Mouse (Mus musculus) embryonic facial prominence, embryonic 11.5 days (tissue): Measurements from ENCODE around the gene Thap4. TPM values are rescaled to one million over a fixed set of nuclear protein-coding genes. Genes with fewer than 3 reads are reported as not detected.

ENCODE experiments used
- ATAC-seq: fragments of 200-750 bp; cut with Nextera tagmentation; replicated peaks from 2 replicates; pipeline ENCODE4 v1.8.0; 2017; ENCODE audit warnings: low read depth; ENCODE audit not compliant: insufficient number of reproducible peaks, low FRiP score, low TSS enrichment
- DNase-seq: peaks from one replicate; pipeline ENCODE4 v3.0.0-alpha.2; 2015; ENCODE audit warnings: low spot score
- H3K27ac ChIP-seq: fragments of 300-500 bp; sonication (generic); replicated peaks from 2 replicates; pipeline ENCODE4 v1.5.1; 2014; ENCODE audit warnings: mild to moderate bottlenecking, low read depth, low read length, control low read depth
- H3K27me3 ChIP-seq: fragments of 300-500 bp; sonication (generic); 2 replicates; pipeline ENCODE4 v1.6.1; 2014; ENCODE audit warnings: mild to moderate bottlenecking, low read length, moderate library complexity, mixed read lengths; ENCODE audit not compliant: control insufficient read depth, insufficient read depth
- H3K36me3 ChIP-seq: fragments of 300-500 bp; sonication (generic); replicated peaks from 2 replicates; pipeline ENCODE4 v1.6.1; 2014; ENCODE audit warnings: low read depth, mild to moderate bottlenecking, low read length, moderate library complexity, mixed read lengths; ENCODE audit not compliant: control insufficient read depth, insufficient read depth
- H3K4me1 ChIP-seq: fragments of 300-500 bp; sonication (generic); 2 replicates; pipeline ENCODE4 v1.6.1; 2014; ENCODE audit warnings: low read length, mixed read lengths; ENCODE audit not compliant: control insufficient read depth, insufficient read depth
- H3K4me2 ChIP-seq: fragments of 300-500 bp; sonication (generic); 2 replicates; pipeline ENCODE4 v1.6.1; 2014; ENCODE audit warnings: low read depth, mild to moderate bottlenecking, control low read depth, low read length, moderate library complexity
- H3K4me3 ChIP-seq: fragments of 300-500 bp; sonication (generic); 2 replicates; pipeline ENCODE4 v1.5.1; 2014; ENCODE audit warnings: low read depth, low read length, control low read depth
- H3K9ac ChIP-seq: fragments of 300-500 bp; sonication (generic); replicated peaks from 2 replicates; pipeline ENCODE4 v1.6.1; 2014; ENCODE audit warnings: mild to moderate bottlenecking, control low read depth, low read length
- H3K9me3 ChIP-seq: fragments of 300-500 bp; sonication (generic); replicated peaks from 2 replicates; pipeline ENCODE4 v1.6.1; 2016; ENCODE audit warnings: mild to moderate bottlenecking, low read length, inconsistent platforms, mixed read lengths; ENCODE audit not compliant: control insufficient read depth
- WGBS: fragments of 180-500 bp; shearing (Covaris S2); extraction: QIAGEN DNeasy Blood & Tissue Kit; methylation state at CpG from one replicate; pipeline ENCODE4 v1.1.7; 2014; 5-methylcytosine and 5-hydroxymethylcytosine counted together
- polyA plus RNA-seq: library from polyadenylated mRNA; unstranded; fragments of >200 nt; fragmentation: Nextera tagmentation; extraction: Ambion mirVana; gene quantifications from 2 replicates; pipeline ENCODE4 v1.2.1, GENCODE M21; 2014

The Thap4 gene
- polyA plus RNA-seq, 1 experiment from 2014 or later, result 45.3 TPM

DNA sequence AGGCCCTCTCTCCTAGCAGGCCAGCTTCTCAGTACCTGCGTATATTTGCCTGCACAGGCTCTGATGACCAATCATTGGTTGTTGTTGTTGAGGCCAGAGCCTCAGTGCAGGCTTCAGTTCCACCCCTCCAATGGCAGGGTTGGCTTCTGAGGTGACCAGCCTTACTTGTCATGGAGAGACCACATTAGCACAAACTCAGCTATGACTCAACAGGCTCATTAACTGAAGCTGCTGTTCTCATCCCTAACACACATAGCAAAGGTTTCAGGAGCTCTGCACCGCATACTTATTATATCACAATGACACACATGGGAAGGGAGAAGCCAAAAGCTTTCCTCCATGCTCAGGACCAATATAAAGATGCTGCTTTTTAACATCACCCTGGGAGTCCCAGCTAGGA lies 14.0 kb downstream of the Thap4 start:
- no peak overlapping the region for H3K27ac ChIP-seq
- H3K36me3 ChIP-seq, result no peaks in the 10 kb centered on the region
- H3K4me3 ChIP-seq, result no peak overlapping the region
- H3K4me1 ChIP-seq, result no peaks in the 10 kb centered on the region
- no peak overlapping the region for H3K9ac ChIP-seq
- 92% methylated on average over 2 of the region's 2 CpGs for WGBS
- no peak overlapping the region for H3K4me2 ChIP-seq
- H3K27me3 ChIP-seq, result no peaks in the 10 kb centered on the region
- H3K9me3 ChIP-seq, result no peaks in the 10 kb centered on the region
- no peak for DNase-seq
- no peak for ATAC-seq

DNA sequence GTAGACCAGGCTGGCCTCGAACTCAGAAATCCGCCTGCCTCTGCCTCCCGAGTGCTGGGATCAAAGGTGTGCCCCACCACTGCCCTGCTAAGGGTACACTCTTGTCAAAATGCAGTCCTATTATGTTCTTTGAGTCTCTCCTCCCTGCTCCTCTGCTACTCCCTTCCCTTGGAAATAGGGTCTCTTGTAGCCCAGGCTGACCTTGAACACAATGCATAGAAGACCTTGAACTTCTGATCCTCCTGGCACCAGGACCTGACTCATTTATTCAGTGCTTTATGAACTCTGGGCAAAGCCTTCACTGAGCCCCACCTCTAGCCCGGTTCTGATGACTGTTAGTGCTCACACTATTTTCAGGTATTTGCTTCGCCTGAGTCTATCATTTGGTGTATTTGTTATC lies 17.0 kb downstream of the Thap4 start:
- no peak for DNase-seq
- WGBS, result 93% methylated on average over 5 of the region's 5 CpGs

DNA sequence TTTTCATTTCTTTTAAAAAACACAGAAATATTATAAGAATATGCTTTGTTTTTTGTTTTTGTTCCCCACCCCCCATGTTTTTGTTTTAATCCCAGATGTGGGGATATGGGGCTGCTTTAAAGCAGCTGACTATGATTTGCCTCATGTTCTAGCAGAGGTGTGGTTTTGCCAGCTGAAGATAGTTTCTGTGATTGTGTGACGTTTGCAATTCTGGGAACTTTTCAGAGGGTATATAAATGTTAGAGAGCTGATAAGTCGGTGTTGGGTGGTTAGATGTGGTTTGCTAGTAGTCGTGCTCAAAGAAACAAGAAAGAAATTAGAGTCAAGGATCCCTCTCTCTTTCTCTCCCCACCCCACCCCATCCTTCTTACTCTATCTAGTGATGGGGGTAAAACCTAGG lies 18.8 kb downstream of the Thap4 start:
- Histone ChIP-seq H3K27ac (no peak overlapping the region), H3K4me1 (no peaks in the 10 kb centered on the region), H3K4me2 (no peak overlapping the region), H3K27me3 (no peaks in the 10 kb centered on the region), H3K9ac (no peak overlapping the region), H3K4me3 (no peak overlapping the region), H3K36me3 (no peaks in the 10 kb centered on the region), H3K9me3 (no peaks in the 10 kb centered on the region)
- WGBS, result 86% methylated on average over 3 of the region's 3 CpGs
- ATAC-seq, result no peak
- no peak for DNase-seq

More for the DNA sequence above, 17.0 kb downstream of the Thap4 start:
- Histone ChIP-seq H3K9ac (no peak overlapping the region), H3K27ac (no peak overlapping the region), H3K9me3 (no peaks in the 10 kb centered on the region), H3K4me1 (no peaks in the 10 kb centered on the region), H3K27me3 (no peaks in the 10 kb centered on the region), H3K4me3 (no peak overlapping the region), H3K4me2 (no peak overlapping the region), H3K36me3 (no peaks in the 10 kb centered on the region)
- ATAC-seq, result no peak

GRCm38 (mm10) chr1:93731880-93732281 lies 22.8 kb downstream of the Thap4 start:
- no peak overlapping the region for H3K27ac ChIP-seq
- no peaks in the 10 kb centered on the region for H3K9me3 ChIP-seq
- ATAC-seq (no peak), DNase-seq (peak; percentile 45)
- H3K4me3 ChIP-seq, result no peak overlapping the region
- WGBS, result 18% methylated on average over 3 of the region's 3 CpGs
- no peaks in the 10 kb centered on the region for H3K36me3 ChIP-seq
- no peak overlapping the region for H3K9ac ChIP-seq
- no peaks in the 10 kb centered on the region for H3K4me1 ChIP-seq
- no peak overlapping the region for H3K4me2 ChIP-seq
- H3K27me3 ChIP-seq, result no peaks in the 10 kb centered on the region

GRCm38 (mm10) chr1:93731103-93731502 lies 23.6 kb downstream of the Thap4 start:
- DNase-seq, result no peak
- no peak overlapping the region for H3K27ac ChIP-seq
- 85% methylated on average over 5 of the region's 5 CpGs for WGBS

GRCm38 (mm10) chr1:93726974-93727373 lies 27.7 kb downstream of the Thap4 start:
- Histone ChIP-seq H3K27me3 (no peaks in the 10 kb centered on the region), H3K9me3 (no peaks in the 10 kb centered on the region), H3K4me2 (no peak overlapping the region), H3K4me3 (no peak overlapping the region), H3K36me3 (no peaks in the 10 kb centered on the region), H3K4me1 (no peaks in the 10 kb centered on the region), H3K27ac (no peak overlapping the region), H3K9ac (no peak overlapping the region)
- ATAC-seq, result no peak; the same call in 1 of the 2 replicates
- DNase-seq, result peak; percentile 60
- 83% methylated on average over 3 of the region's 3 CpGs for WGBS

More at GRCm38 (mm10) chr1:93731103-93731502, 23.6 kb downstream of the Thap4 start:
- no peaks in the 10 kb centered on the region for H3K9me3 ChIP-seq
- no peak overlapping the region for H3K4me2 ChIP-seq
- H3K9ac ChIP-seq, result no peak overlapping the region
- ATAC-seq, result no peak
- no peaks in the 10 kb centered on the region for H3K27me3 ChIP-seq
- H3K4me1 ChIP-seq, result no peaks in the 10 kb centered on the region
- H3K4me3 ChIP-seq, result no peak overlapping the region
- no peaks in the 10 kb centered on the region for H3K36me3 ChIP-seq

DNA sequence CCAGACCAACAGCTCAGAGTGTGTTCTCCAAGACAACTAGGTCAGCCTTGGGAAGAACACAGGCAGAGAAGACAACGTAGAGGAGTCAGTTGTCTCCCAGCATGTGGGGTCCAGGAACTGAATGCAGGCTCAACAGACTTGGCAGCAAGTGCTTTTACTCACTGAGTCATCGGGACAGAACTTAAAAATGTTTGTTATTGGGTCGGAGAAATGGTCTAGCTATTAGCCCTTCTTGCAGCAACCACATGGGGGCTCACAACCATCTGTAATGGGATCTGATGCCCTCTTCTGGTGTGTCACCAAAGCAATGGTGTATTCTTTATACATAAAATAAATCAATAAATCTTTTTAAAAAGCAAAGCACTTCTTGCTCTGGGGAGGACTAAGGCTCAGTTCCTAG lies 28.5 kb downstream of the Thap4 start:
- H3K27ac ChIP-seq, result no peak overlapping the region
- H3K9ac ChIP-seq, result no peak overlapping the region
- no peaks in the 10 kb centered on the region for H3K9me3 ChIP-seq
- no peak for ATAC-seq
- H3K27me3 ChIP-seq, result no peaks in the 10 kb centered on the region
- 86% methylated on average over 3 of the region's 3 CpGs for WGBS
- no peak overlapping the region for H3K4me2 ChIP-seq
- no peak overlapping the region for H3K4me3 ChIP-seq
- no peaks in the 10 kb centered on the region for H3K4me1 ChIP-seq
- DNase-seq, result no peak
- no peaks in the 10 kb centered on the region for H3K36me3 ChIP-seq

- Histone ChIP-seq H3K9ac (no peak overlapping the region), H3K27me3 (no peaks in the 10 kb centered on the region), H3K4me1 (no peaks in the 10 kb centered on the region), H3K27ac (no peak overlapping the region), H3K4me2 (no peak overlapping the region), H3K36me3 (no peaks in the 10 kb centered on the region), H3K4me3 (no peak overlapping the region), H3K9me3 (no peaks in the 10 kb centered on the region)
- 91% methylated on average over 5 of the region's 5 CpGs for WGBS
- ATAC-seq (no peak), DNase-seq (no peak)
Measured at GRCm38 (mm10) chr1:93725665-93726064, 29.0 kb downstream of the Thap4 start.
